Mouse (Mus musculus) kidney, embryonic 16.5 days (tissue): ENCODE measurements around the gene 4930404H24Rik. TPM values are rescaled to one million over a fixed set of nuclear protein-coding genes. Genes with fewer than 3 reads are reported as not detected.

ENCODE experiments used
- ATAC-seq: fragments of 200-750 bp; cut with Nextera tagmentation; 2 replicates; pipeline ENCODE4 v1.8.0; 2017; ENCODE audit warnings: moderate TSS enrichment; ENCODE audit not compliant: low FRiP score, low TSS enrichment
- H3K27ac ChIP-seq: fragments of 300-500 bp; sonication (generic); 2 replicates; pipeline ENCODE4 v1.5.1; 2014; ENCODE audit warnings: low read length
- H3K27me3 ChIP-seq: fragments of 300-500 bp; sonication (generic); 2 replicates; pipeline ENCODE4 v1.6.1; 2014; ENCODE audit warnings: low read length, control low read depth, mixed read lengths; ENCODE audit not compliant: insufficient read depth
- H3K36me3 ChIP-seq: fragments of 300-500 bp; sonication (generic); 2 replicates; pipeline ENCODE4 v1.6.1; 2014; ENCODE audit warnings: low read length, control low read depth, mixed read lengths; ENCODE audit not compliant: insufficient read depth
- H3K4me1 ChIP-seq: fragments of 300-500 bp; sonication (generic); 2 replicates; pipeline ENCODE4 v1.6.1; 2014; ENCODE audit warnings: low read length, control low read depth, mixed read lengths; ENCODE audit not compliant: insufficient read depth
- H3K4me2 ChIP-seq: fragments of 300-500 bp; sonication (generic); replicated peaks from 2 replicates; pipeline ENCODE4 v1.6.1; 2014; ENCODE audit warnings: low read depth, low read length
- H3K4me3 ChIP-seq: fragments of 300-500 bp; sonication (generic); 2 replicates; pipeline ENCODE4 v1.5.1; 2014; ENCODE audit warnings: mild to moderate bottlenecking, low read length
- H3K9ac ChIP-seq: fragments of 300-500 bp; sonication (generic); replicated peaks from 2 replicates; pipeline ENCODE4 v1.6.1; 2014; ENCODE audit warnings: low read length
- H3K9me3 ChIP-seq: fragments of 300-500 bp; sonication (generic); 2 replicates; pipeline ENCODE4 v1.6.1; 2016; ENCODE audit warnings: low read length, control low read depth
- WGBS: fragments of 180-500 bp; shearing (Covaris S2); extraction: QIAGEN DNeasy Blood & Tissue Kit; methylation state at CpG from one replicate; pipeline ENCODE4 v1.1.7; 2014; 5-methylcytosine and 5-hydroxymethylcytosine counted together
- polyA plus RNA-seq: library from polyadenylated mRNA; unstranded; fragments of >200 nt; fragmentation: Nextera tagmentation; extraction: Ambion mirVana; gene quantifications from 2 replicates; pipeline ENCODE4 v1.2.1, GENCODE M21; 2015

Gene 4930404H24Rik
- polyA plus RNA-seq, 1 experiment from 2014 or later = not detected

DNA sequence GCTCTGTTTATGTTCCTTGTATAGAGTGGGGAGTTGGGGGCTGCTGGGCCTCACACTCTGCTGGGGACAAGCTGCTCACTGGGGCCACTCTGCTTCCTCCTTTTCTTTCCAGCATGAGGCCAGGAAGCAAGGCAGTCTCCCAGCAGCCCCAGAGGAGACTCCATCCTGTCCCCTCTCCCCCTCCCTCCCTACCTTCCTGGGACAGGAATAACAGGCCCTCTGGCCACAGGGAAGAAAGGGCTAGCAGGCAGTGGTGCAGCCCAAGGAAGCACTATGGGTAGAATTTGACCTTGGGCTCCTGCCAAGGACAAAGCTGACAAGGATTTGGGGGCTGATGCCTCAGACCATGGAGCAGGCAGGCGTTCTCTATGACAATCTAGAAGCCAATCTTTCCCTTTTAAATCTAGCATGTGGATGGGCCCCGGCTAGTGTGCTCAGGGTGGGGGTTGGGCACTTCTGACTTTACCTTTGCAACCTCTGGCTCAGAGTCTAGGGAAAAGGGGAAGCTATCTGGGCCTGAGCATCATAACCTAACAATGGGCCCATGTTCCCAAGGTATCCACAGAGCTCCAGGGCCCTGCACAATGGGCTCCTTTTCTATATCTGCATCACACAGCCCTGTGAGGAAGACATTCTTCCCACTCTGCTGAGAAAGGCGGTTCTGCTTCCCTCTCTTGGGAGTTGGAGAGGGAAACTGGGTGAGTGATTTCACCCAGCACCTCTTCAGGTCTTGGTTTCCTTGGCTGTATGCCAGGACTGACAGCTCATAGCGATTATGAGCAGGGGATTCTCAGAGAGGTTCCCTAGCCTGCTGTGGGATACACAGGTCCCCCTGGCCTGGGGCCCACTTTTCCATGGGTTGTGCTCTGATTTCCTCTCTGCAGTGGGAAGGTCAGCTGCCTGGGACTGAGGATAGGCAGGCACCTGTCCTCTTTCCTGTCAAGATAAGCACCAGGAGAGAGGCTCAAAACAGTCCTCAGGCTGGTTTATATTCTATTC, 17.2 kb upstream of the 4930404H24Rik start:
- ATAC-seq = peak; percentile 36
- peak overlapping the region; percentile 67 for H3K27ac ChIP-seq
- H3K9ac ChIP-seq = no peak overlapping the region
- no peak overlapping the region for H3K4me2 ChIP-seq
- no peak overlapping the region for H3K4me3 ChIP-seq
- H3K4me1 ChIP-seq = peaks cover 29% of the 10 kb centered on the region
- H3K9me3 ChIP-seq = no peaks in the 10 kb centered on the region
- 34% methylated on average over 4 of the region's 4 CpGs for WGBS
- H3K36me3 ChIP-seq = no peaks in the 10 kb centered on the region
- no peaks in the 10 kb centered on the region for H3K27me3 ChIP-seq

DNA sequence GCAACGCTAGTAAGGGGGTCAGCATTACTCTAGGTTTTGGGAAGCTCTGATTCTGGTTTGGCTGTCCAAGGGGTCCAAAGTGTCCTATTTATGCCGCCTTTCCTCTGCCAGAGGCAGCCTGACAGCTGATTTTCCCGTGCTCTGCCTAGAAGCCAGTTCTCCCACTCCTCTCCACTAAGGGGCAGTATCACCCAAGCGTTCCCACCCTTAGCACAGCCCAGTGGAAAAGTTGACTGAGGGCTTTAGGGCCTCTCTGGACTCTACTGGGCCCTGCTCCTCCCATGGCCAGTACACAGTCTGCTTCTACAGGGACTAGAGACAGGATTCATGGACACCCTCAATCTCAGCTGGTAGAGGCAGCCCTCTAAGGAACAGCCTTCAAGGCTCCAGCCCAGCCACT, 14.0 kb upstream of the 4930404H24Rik start:
- Histone ChIP-seq H3K4me3 (no peak overlapping the region), H3K9me3 (no peaks in the 10 kb centered on the region), H3K4me2 (no peak overlapping the region), H3K4me1 (peaks cover 28% of the 10 kb centered on the region), H3K27ac (no peak overlapping the region), H3K27me3 (peaks cover 3% of the 10 kb centered on the region; the same call in 1 of the 2 replicates), H3K36me3 (no peaks in the 10 kb centered on the region), H3K9ac (peak overlapping the region; percentile 15; the same call in 1 of the 2 replicates)
- ATAC-seq = peak; percentile 88
- 4% methylated on average over 4 of the region's 4 CpGs for WGBS

DNA sequence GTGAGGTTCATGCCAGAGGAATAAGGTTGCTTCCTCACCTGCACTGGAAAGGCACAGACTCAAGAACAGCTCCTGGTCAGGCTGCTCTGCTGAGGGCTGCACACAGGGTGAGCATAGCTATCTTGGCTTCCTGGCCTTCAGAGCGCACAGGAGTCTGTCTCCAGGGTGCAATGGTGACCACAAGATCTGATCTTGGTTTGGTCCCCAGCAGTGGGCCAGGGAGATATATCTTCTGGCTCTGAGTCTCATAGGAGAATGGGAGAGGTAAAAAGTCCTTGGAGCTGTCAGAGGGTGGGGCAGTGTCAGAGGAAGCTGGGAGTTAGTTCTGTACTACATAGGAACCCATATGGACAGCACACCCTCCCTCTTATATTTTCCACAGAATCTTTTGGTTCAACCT, 13.1 kb upstream of the 4930404H24Rik start:
- no peak overlapping the region for H3K4me3 ChIP-seq
- ATAC-seq = no peak
- 91% methylated on average over 1 of the region's 1 CpGs for WGBS

DNA sequence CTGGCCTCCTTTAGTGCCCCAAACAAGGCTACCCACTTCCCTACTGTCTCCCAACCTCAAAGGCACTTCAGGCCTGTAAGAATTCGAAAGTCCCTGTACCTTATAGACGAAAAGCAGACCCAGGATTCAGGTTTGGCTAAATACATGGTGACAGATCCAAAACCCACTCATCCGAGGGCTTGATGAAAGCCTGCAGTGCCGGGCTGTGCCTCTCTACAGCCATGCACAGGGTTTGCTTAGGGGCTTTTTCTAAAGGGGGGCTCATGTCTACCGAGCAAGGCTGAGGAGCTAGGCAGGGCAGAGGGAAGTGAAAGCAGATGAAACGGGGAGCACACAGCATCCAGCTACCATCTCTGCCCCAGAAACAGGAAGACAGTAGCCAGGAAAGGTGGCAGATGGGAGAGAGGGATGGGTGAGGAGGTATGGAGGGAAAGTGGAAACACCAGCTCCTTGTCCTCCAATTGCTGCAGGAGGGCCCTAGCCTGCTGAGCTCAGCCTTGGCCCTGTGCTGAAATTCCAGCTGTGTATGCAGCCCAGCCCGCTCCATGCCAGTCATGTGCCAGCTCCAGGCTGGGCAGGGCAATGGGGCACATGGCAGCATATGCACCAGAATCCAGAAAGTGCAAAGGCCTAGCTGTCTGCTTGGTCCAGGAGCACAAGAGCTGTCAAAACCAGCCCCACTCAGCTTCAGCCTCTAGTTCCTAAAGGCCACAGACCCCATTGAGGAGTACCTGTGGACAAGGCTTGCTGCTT, 11.3 kb upstream of the 4930404H24Rik start:
- Histone ChIP-seq H3K4me2 (no peak overlapping the region), H3K9me3 (no peaks in the 10 kb centered on the region), H3K4me3 (no peak overlapping the region), H3K27ac (no peak overlapping the region), H3K27me3 (peaks cover 3% of the 10 kb centered on the region; the same call in 1 of the 2 replicates), H3K4me1 (peaks cover 13% of the 10 kb centered on the region), H3K9ac (no peak overlapping the region), H3K36me3 (no peaks in the 10 kb centered on the region)
- WGBS = 85% methylated on average over 7 of the region's 7 CpGs
- ATAC-seq = no peak

More for the DNA sequence above, 13.1 kb upstream of the 4930404H24Rik start:
- no peaks in the 10 kb centered on the region for H3K36me3 ChIP-seq
- H3K9ac ChIP-seq = no peak overlapping the region
- H3K27me3 ChIP-seq = peaks cover 3% of the 10 kb centered on the region; the same call in 1 of the 2 replicates
- H3K4me2 ChIP-seq = no peak overlapping the region
- no peak overlapping the region for H3K27ac ChIP-seq
- peaks cover 31% of the 10 kb centered on the region for H3K4me1 ChIP-seq
- H3K9me3 ChIP-seq = no peaks in the 10 kb centered on the region

DNA sequence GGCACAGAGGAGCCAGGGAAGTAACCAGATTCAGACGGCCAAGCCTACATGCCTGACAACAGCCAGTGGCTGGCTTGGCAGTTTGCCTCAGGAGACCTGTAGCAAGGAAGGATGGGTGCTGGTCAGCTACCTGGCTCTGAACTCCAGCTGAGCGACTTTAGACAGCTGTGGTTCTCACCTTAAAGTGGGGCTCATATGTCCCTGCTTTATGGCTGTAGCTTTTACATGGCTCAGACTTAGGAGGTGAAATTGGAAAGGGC, 10.8 kb upstream of the 4930404H24Rik start:
- WGBS = 77% methylated on average over 2 of the region's 2 CpGs
- no peak for ATAC-seq
- H3K27ac ChIP-seq = no peak overlapping the region

DNA sequence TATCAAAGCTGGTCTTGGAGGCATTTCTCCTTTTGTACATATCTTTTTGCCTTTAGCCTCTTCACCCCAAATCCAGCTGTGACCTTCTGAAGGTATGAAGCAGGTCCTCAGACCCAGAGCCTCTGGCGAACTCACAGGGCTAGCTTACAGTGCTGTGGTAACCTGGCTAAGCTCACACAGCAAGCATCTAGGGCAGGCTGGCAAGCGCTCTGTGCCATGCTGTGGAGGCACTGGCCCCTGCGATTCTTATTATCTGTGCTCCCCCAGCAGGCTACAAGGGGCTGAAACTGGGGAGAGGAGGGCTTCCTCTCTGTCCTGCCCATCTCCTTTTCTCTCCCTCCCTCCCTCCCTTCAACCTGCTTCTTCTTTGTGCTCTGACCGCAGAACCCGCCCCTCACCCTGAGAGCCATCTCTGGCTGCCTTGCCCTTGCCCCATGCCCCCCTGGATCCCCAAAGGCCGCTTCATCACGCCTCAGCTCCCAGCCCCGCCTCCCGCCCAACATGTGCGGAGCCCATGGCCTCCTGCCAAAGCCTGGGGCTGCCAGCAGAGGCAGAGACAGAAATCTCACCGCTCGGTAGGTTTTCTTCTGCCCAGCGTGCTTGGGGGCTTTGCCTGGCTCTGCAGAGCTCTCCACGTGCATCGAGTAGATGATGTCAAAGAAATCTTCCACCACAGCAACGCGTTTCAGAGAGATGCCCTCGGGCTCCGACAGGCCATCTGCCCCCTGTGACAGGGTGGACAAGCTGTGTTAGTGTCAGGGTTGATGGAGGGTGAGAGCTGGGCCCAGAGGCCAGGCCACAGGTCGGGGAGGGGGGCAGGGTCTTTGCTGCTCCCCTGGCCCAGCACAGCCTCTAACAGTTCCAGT, 9.2 kb upstream of the 4930404H24Rik start:
- no peak overlapping the region for H3K27ac ChIP-seq
- peak; percentile 60 for ATAC-seq
- no peaks in the 10 kb centered on the region for H3K36me3 ChIP-seq
- H3K4me2 ChIP-seq = peak overlapping the region; percentile 26
- H3K4me1 ChIP-seq = peaks cover 11% of the 10 kb centered on the region
- peaks cover 3% of the 10 kb centered on the region; the same call in 1 of the 2 replicates for H3K27me3 ChIP-seq
- H3K4me3 ChIP-seq = no peak overlapping the region
- H3K9me3 ChIP-seq = no peaks in the 10 kb centered on the region
- peak overlapping the region; percentile 41 for H3K9ac ChIP-seq
- WGBS = 7% methylated on average over 18 of the region's 20 CpGs

More for the DNA sequence above, 10.8 kb upstream of the 4930404H24Rik start:
- Histone ChIP-seq H3K36me3 (no peaks in the 10 kb centered on the region), H3K9ac (no peak overlapping the region), H3K4me2 (no peak overlapping the region), H3K27me3 (peaks cover 3% of the 10 kb centered on the region; the same call in 1 of the 2 replicates), H3K9me3 (no peaks in the 10 kb centered on the region), H3K4me3 (no peak overlapping the region), H3K4me1 (peaks cover 11% of the 10 kb centered on the region)

DNA sequence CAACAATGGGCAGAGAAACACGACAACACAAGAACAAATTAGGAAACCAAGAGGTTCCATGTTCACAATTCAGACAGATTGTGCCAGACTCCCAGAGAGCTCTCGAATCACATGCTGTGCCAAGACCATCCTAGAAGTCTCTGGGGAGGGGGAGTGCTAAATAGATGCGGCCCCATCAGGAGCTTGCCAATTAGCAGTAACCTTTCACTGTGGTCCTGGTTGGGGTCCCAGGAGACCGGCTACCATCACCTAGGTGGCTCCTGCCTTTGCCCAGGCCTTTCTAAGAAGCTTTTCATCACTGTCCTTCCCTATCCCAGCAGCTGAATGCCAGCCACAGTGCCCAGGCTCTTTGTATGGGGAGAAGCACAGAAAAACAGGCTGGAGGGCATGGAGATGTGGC, 8.5 kb upstream of the 4930404H24Rik start:
- Histone ChIP-seq H3K36me3 (no peaks in the 10 kb centered on the region), H3K4me3 (no peak overlapping the region), H3K4me1 (peaks cover 11% of the 10 kb centered on the region), H3K9me3 (no peaks in the 10 kb centered on the region), H3K9ac (no peak overlapping the region), H3K27me3 (peaks cover 3% of the 10 kb centered on the region; the same call in 1 of the 2 replicates), H3K27ac (no peak overlapping the region), H3K4me2 (no peak overlapping the region)
- WGBS = 63% methylated on average over 4 of the region's 4 CpGs
- ATAC-seq = no peak

DNA sequence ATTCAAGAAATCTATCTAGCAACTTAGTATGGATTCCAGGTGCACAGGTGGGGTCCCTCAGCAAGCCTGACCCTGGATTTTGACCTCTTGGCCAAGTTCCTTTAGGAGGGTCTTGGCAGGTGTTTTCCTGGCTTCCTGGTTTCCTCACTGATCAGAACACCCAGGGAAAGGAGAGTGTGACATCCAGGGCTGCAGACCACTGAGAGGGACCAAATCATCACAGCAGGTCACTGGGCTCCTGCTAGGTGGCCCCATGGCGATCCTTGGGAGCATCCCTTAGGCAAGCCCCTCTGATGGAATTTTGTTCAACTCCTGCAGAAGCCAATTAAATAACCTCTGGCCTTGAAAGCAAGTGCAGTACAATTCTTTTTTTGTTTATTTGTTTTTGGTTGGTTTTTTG, 2.5 kb upstream of the 4930404H24Rik start:
- Histone ChIP-seq H3K9me3 (no peaks in the 10 kb centered on the region), H3K36me3 (no peaks in the 10 kb centered on the region), H3K27ac (no peak overlapping the region), H3K4me1 (peaks cover 32% of the 10 kb centered on the region), H3K27me3 (no peaks in the 10 kb centered on the region), H3K9ac (no peak overlapping the region), H3K4me2 (no peak overlapping the region), H3K4me3 (no peak overlapping the region)
- no peak for ATAC-seq
- WGBS = 95% methylated on average over 1 of the region's 1 CpGs

DNA sequence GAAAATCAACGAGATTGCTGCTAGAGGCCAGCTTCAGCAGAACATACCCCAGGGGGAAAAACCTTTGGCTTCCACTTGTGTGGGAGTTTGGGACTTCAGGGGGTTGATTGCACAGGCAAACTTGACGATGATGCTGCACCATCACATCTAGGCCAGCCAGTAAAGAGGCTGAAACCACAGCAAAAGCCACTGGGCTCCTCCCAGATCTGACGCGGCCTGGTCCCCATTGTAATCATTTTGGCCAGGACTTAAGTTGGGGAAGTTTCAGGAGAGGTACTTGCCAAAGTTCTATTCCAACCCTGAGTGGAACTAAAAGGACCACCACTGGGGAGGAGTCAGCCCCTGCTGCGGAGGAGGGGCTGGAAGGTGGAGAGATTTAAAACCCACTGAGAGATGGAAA, 1.6 kb upstream of the 4930404H24Rik start:
- no peak for ATAC-seq
- H3K36me3 ChIP-seq = no peaks in the 10 kb centered on the region
- H3K27me3 ChIP-seq = no peaks in the 10 kb centered on the region
- H3K9me3 ChIP-seq = no peaks in the 10 kb centered on the region
- H3K27ac ChIP-seq = no peak overlapping the region
- no peak overlapping the region for H3K9ac ChIP-seq
- H3K4me1 ChIP-seq = peaks cover 33% of the 10 kb centered on the region
- no peak overlapping the region for H3K4me3 ChIP-seq
- no peak overlapping the region for H3K4me2 ChIP-seq
- WGBS = 27% methylated on average over 5 of the region's 5 CpGs
